Mouse (Mus musculus) liver, postnatal 0 days (tissue): ENCODE data around the gene AU018091.

Experiments
- CTCF ChIP-seq: sonication (generic); IDR thresholded peaks from 2 replicates; pipeline ENCODE4 v1.5.1; 2016; ENCODE audit warnings: antibody characterized with exemption, low read depth
- EP300 ChIP-seq: IDR thresholded peaks from 2 replicates; pipeline ENCODE4 v1.6.1; 2016; ENCODE audit warnings: antibody characterized with exemption, low read depth, mild to moderate bottlenecking

- no peak for TF ChIP-seq CTCF
- TF ChIP-seq EP300: no peak
These were observed 17.1 kb upstream of the AU018091 start for GRCm38 (mm10) chr7:3186136-3186535.
